Mouse (Mus musculus): ENCODE measurements around the gene Tarm1.
A peak's percentile ranks its signal among the peaks of the same experiment; 100 is the strongest.

Gene Tarm1

GRCm38 (mm10) chr7:3502439-3502838 lies at the start of gene Tarm1:
Gene Tarm1 (minus strand): TSS chr7:3502624.
- no peak for DNase-seq

GRCm38 (mm10) chr7:3505913-3506312 lies 3.5 kb upstream of the Tarm1 start:
- no peak for DNase-seq

- DNase-seq, result no peak
These were observed 2.0 kb downstream of the Tarm1 start for GRCm38 (mm10) chr7:3500406-3500805.

- no peak for DNase-seq
These were observed 20.3 kb downstream of the Tarm1 start for GRCm38 (mm10) chr7:3481948-3482608.

GRCm38 (mm10) chr7:3476728-3477127 lies 25.7 kb downstream of the Tarm1 start:
- DNase-seq, result no peak

GRCm38 (mm10) chr7:3474291-3475080 lies 27.9 kb downstream of the Tarm1 start:
- no peak for DNase-seq

- no peak for DNase-seq
These were observed 29.6 kb downstream of the Tarm1 start for GRCm38 (mm10) chr7:3472774-3473173.

- DNase-seq, result no peak
These were observed 33.8 kb downstream of the Tarm1 start for GRCm38 (mm10) chr7:3468614-3469013.

- DNase-seq, result no peak
These were observed 39.1 kb downstream of the Tarm1 start for GRCm38 (mm10) chr7:3463306-3463705.

- no peak for DNase-seq
These were observed 42.2 kb downstream of the Tarm1 start for GRCm38 (mm10) chr7:3460261-3460660.

- DNase-seq, result no peak
These were observed 44.6 kb downstream of the Tarm1 start for GRCm38 (mm10) chr7:3457841-3458217.

- DNase-seq, result no peak
These were observed 45.1 kb downstream of the Tarm1 start for GRCm38 (mm10) chr7:3457111-3457840.

GRCm38 (mm10) chr7:3453486-3454183 lies 48.8 kb downstream of the Tarm1 start:
- no peak for DNase-seq

GRCm38 (mm10) chr7:3452821-3453485 lies 49.5 kb downstream of the Tarm1 start:
- no peak for DNase-seq

- no peak for DNase-seq
These were observed 51.3 kb downstream of the Tarm1 start for GRCm38 (mm10) chr7:3451161-3451560.

GRCm38 (mm10) chr7:3450671-3451070 lies 51.8 kb downstream of the Tarm1 start:
- DNase-seq, result no peak

- DNase-seq, result peak; percentile 81 to 82
These were observed 53.5 kb downstream of the Tarm1 start for GRCm38 (mm10) chr7:3448737-3449454.

GRCm38 (mm10) chr7:3447026-3447425 lies 55.4 kb downstream of the Tarm1 start:
- DNase-seq, result no peak

- no peak for DNase-seq
These were observed 55.8 kb downstream of the Tarm1 start for GRCm38 (mm10) chr7:3446584-3446983.

GRCm38 (mm10) chr7:3444678-3445077 lies 57.7 kb downstream of the Tarm1 start:
- no peak for DNase-seq

- DNase-seq, result peak; percentile 52 to 58
These were observed 59.9 kb downstream of the Tarm1 start for GRCm38 (mm10) chr7:3442476-3443062.

Data from B cell, adult 2 months (primary cell).